Mouse (Mus musculus) brain, embryonic 14.5 days (tissue): ENCODE measurements around the gene Baz2b.

ENCODE experiments used
- CTCF ChIP-seq: fragments of 200-500 bp; IDR thresholded peaks from 2 replicates; pipeline ENCODE4 v1.5.1; 2012; ENCODE audit warnings: inconsistent platforms, mild to moderate bottlenecking, moderate library complexity, borderline replicate concordance; ENCODE audit not compliant: insufficient read depth, insufficient read length; ENCODE audit errors: extremely low read depth
- POLR2A ChIP-seq: fragments of 200-500 bp; IDR thresholded peaks from 2 replicates; pipeline ENCODE4 v1.6.1; 2012; ENCODE audit warnings: mild to moderate bottlenecking, inconsistent platforms, borderline replicate concordance; ENCODE audit not compliant: poor library complexity, insufficient read depth, insufficient read length, severe bottlenecking; ENCODE audit errors: extremely low read depth

- TF ChIP-seq POLR2A, result no peak
- TF ChIP-seq CTCF, result no peak
These were observed 251.1 kb downstream of the Baz2b start for GRCm38 (mm10) chr2:59958543-59958942.
